Mouse (Mus musculus) embryonic facial prominence, embryonic 13.5 days (tissue): ENCODE data around the gene Farp2. TPM values are rescaled to one million over a fixed set of nuclear protein-coding genes. Genes with fewer than 3 reads are reported as not detected.
"Not testable (repeated sequence)": the region's sequence is repeated elsewhere in the genome, so short reads cannot be mapped to it uniquely, and the experiment has no call there.

ENCODE experiments used
- ATAC-seq: fragments of 200-750 bp; cut with Nextera tagmentation; 2 replicates; pipeline ENCODE4 v1.8.0; 2017; ENCODE audit warnings: low read depth; ENCODE audit not compliant: insufficient number of reproducible peaks, insufficient read depth, low FRiP score, low TSS enrichment
- H3K27ac ChIP-seq: fragments of 300-500 bp; sonication (generic); 2 replicates; pipeline ENCODE4 v1.5.1; 2015; ENCODE audit warnings: moderate library complexity, mild to moderate bottlenecking, inconsistent platforms
- H3K27me3 ChIP-seq: fragments of 300-500 bp; sonication (generic); 2 replicates; pipeline ENCODE4 v1.6.1; 2015; ENCODE audit warnings: mild to moderate bottlenecking, inconsistent platforms
- H3K36me3 ChIP-seq: fragments of 300-500 bp; sonication (generic); 2 replicates; pipeline ENCODE4 v1.6.1; 2015; ENCODE audit warnings: mild to moderate bottlenecking, inconsistent platforms
- H3K4me1 ChIP-seq: fragments of 300-500 bp; sonication (generic); 2 replicates; pipeline ENCODE4 v1.6.1; 2015; ENCODE audit warnings: inconsistent platforms
- H3K4me2 ChIP-seq: fragments of 300-500 bp; sonication (generic); 2 replicates; pipeline ENCODE4 v1.6.1; 2015; ENCODE audit warnings: moderate library complexity, mild to moderate bottlenecking, inconsistent platforms
- H3K4me3 ChIP-seq: fragments of 300-500 bp; sonication (generic); 2 replicates; pipeline ENCODE4 v1.5.1; 2015; ENCODE audit warnings: mild to moderate bottlenecking, inconsistent platforms
- H3K9ac ChIP-seq: fragments of 300-500 bp; sonication (generic); 2 replicates; pipeline ENCODE4 v1.6.1; 2015; ENCODE audit warnings: mild to moderate bottlenecking, inconsistent platforms
- H3K9me3 ChIP-seq: fragments of 300-500 bp; sonication (generic); 2 replicates; pipeline ENCODE4 v1.6.1; 2016; ENCODE audit warnings: inconsistent platforms
- WGBS: fragments of 180-500 bp; shearing (Covaris S2); methylation state at CpG from one replicate; pipeline ENCODE4 v1.1.7; 2015; ENCODE audit warnings: mixed read lengths; 5-methylcytosine and 5-hydroxymethylcytosine counted together
- polyA plus RNA-seq: library from polyadenylated mRNA; unstranded; fragments of >200 nt; fragmentation: Nextera tagmentation; extraction: Ambion mirVana; gene quantifications from 2 replicates; pipeline ENCODE4 v1.2.1, GENCODE M21; 2015

The Farp2 gene
- polyA plus RNA-seq, 1 experiment from 2014 or later: 10.5 TPM

DNA sequence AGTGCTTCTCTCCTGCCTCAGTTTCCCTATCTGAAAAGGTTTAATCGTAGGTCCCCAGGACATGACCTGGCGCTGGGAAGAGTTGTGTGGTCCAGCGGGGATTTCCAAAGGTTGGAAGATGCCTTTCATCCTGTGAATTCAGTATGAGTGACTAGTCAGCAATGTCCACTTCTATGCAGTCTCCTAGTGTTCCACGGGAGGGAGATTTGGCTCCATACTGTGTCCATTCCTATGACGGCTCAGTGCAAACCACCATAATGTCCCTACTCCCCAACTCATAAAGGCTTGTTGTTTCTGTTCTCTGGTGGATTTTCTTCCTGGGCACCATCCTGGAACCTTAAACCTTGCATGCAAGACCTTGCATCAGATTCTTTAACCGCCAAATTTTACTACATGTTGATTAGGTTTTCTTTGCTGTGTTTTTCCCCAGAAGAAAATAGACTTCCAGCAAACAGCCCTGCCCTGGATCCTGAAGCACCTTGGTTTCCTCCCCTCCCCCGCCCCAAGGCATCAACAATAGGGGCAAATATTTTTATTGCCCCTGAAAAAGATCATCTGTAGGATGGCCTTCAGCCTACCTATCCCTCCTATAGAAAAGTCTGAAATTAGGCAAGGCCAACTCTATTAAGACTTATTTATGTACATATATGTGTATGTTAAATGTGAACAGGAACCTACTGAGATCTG lies 124.5 kb downstream of the Farp2 start:
- WGBS: 31% methylated on average over 7 of the region's 7 CpGs
- peak overlapping the region; percentile 82 for H3K27ac ChIP-seq
- ATAC-seq: no peak

DNA sequence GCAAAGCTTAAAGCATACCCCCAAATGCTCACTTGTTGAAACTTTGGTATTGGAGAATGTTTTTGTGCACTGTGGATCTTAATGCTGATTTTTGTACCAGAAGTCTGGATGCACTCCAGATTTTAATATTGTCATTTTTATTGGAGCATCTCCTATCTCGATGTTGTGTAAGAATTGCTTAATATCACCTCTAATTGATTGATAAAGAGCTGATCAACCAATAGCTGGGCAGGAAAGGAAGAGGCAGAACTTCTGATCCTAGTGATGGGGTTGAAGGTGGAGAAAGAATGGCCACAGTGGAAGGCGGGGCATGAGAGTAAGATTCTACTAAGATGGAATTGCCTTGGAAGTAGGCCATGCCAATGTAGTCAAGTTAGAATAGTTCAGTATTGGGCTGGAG lies 130.1 kb downstream of the Farp2 start:
- no peaks in the 10 kb centered on the region for H3K36me3 ChIP-seq
- H3K4me1 ChIP-seq: no peaks in the 10 kb centered on the region
- H3K4me3 ChIP-seq: no peak overlapping the region
- H3K27me3 ChIP-seq: no peaks in the 10 kb centered on the region
- no peak for ATAC-seq
- H3K9me3 ChIP-seq: no peaks in the 10 kb centered on the region
- no peak overlapping the region for H3K27ac ChIP-seq
- 92% methylated on average over 2 of the region's 2 CpGs for WGBS
- no peak overlapping the region for H3K4me2 ChIP-seq
- no peak overlapping the region for H3K9ac ChIP-seq

More for the DNA sequence above, 124.5 kb downstream of the Farp2 start:
- H3K4me3 ChIP-seq: peak overlapping the region; percentile 94
- peak overlapping the region; percentile 68 for H3K9ac ChIP-seq
- H3K27me3 ChIP-seq: no peaks in the 10 kb centered on the region
- H3K4me1 ChIP-seq: peaks cover 17% of the 10 kb centered on the region
- peak overlapping the region; percentile 88 for H3K4me2 ChIP-seq
- no peaks in the 10 kb centered on the region for H3K9me3 ChIP-seq
- H3K36me3 ChIP-seq: peaks cover 8% of the 10 kb centered on the region; the same call in 1 of the 2 replicates

DNA sequence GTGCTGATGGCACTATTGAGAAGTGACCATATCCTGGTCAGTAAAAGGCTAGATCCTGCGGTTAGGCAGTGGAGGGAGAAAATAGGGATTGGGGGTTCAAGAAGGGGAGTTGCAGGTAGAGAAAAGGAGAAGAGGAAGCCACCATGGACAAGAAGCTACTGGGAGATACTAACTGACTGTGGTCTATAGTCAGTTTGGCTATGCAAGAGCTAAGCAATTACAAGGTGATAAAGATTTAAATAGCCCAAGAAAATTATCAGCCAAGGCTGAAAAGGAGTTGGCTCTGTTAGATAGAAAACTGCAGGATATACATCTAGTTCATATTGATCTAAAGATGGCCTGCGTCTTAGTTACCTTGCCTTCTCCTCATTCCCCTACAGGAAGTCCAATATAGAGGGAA lies 130.8 kb downstream of the Farp2 start:
- 84% methylated on average over 2 of the region's 2 CpGs for WGBS
- ATAC-seq: no peak

DNA sequence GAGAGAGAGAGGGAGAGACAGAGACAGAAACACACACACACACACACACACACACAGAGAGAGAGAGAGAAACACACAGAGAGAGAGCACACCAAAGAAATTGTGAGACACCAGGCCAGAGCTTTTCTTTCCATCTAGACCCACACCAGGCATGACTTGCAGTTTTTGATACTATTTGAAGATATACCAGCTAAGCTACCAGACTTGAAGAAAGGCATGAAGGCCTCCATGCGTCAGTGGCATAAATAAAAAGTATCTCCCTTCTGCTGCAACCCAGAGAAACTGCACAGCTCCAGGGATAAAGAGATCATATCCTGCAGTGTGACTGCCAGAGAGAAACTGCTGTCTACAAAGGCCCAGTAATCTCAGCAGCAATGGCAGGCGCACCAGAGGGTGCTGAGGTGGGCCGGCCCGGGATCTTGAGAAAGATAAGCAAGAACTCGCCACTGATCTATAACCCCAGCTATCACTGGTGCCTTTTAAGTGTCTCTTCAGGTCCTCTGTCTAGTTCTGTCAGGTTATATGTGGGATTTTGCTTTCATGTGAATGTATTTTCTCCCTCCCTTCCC lies 137.8 kb downstream of the Farp2 start:
- Histone ChIP-seq H3K36me3 (no peaks in the 10 kb centered on the region), H3K9me3 (peaks cover 3% of the 10 kb centered on the region; the same call in 1 of the 2 replicates), H3K4me1 (0 out of 2 replicates have a peak, but pooled peaks cover 3% of the 10 kb centered on the region), H3K4me3 (no peak overlapping the region), H3K27me3 (no peaks in the 10 kb centered on the region), H3K9ac (no peak overlapping the region), H3K27ac (no peak overlapping the region), H3K4me2 (no peak overlapping the region)
- WGBS: 78% methylated on average over 5 of the region's 5 CpGs
- no peak for ATAC-seq

More for the DNA sequence above, 130.8 kb downstream of the Farp2 start:
- H3K27me3 ChIP-seq: no peaks in the 10 kb centered on the region
- no peaks in the 10 kb centered on the region for H3K36me3 ChIP-seq
- H3K9ac ChIP-seq: no peak overlapping the region
- no peak overlapping the region for H3K4me2 ChIP-seq
- H3K4me1 ChIP-seq: no peaks in the 10 kb centered on the region
- H3K4me3 ChIP-seq: no peak overlapping the region
- H3K9me3 ChIP-seq: no peaks in the 10 kb centered on the region
- H3K27ac ChIP-seq: no peak overlapping the region

DNA sequence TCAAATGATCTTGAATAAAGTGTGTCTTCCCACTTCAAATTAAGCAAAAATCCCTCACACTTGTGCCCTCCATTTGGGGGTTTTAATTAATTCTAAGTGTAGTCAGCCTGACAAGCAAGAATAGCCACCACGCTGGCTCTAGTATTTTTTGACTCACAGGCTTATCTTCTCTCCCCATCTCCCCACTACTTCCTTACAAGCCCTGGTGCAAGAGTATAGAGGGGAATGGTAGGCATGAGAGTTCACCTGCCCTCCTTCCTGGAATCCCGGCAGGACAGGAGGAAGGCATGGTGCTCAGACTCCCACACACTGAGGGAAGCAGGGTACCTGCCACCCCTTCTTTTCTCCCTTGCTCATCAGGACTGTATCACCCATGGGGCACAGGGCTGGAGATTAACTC lies 142.4 kb downstream of the Farp2 start:
- Histone ChIP-seq H3K9me3 (peaks cover 3% of the 10 kb centered on the region; the same call in 1 of the 2 replicates), H3K4me1 (peaks cover 14% of the 10 kb centered on the region; the same call in 1 of the 2 replicates), H3K9ac (no peak overlapping the region), H3K27me3 (no peaks in the 10 kb centered on the region), H3K4me3 (no peak overlapping the region), H3K27ac (no peak overlapping the region), H3K4me2 (no peak overlapping the region), H3K36me3 (no peaks in the 10 kb centered on the region)
- no peak for ATAC-seq
- 35% methylated on average over 2 of the region's 2 CpGs for WGBS

DNA sequence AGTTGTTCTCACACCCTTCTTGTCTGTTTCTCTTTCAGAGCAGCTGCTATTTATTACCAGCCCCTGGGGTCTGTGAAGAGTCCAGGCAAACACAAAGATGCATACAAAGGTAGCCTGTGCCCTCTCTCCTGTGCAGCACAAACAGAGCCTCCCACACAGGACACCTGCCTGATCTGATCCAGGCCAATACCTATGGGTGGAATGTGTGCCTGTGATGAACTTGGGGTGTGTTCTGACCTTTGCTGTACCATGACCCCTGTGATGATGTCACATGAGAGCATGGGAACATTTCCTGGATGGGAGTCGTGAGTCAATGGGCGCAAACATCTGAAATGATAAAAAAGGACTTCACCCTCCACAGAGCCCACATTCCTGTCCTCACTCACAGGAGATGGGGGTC lies 142.9 kb downstream of the Farp2 start:
- WGBS: 61% methylated on average over 2 of the region's 2 CpGs
- Histone ChIP-seq H3K4me2 (no peak overlapping the region), H3K4me1 (peaks cover 19% of the 10 kb centered on the region; the same call in 1 of the 2 replicates), H3K36me3 (no peaks in the 10 kb centered on the region), H3K9ac (no peak overlapping the region), H3K27ac (no peak overlapping the region), H3K9me3 (peaks cover 3% of the 10 kb centered on the region; the same call in 1 of the 2 replicates), H3K4me3 (no peak overlapping the region), H3K27me3 (no peaks in the 10 kb centered on the region)
- ATAC-seq: no peak

DNA sequence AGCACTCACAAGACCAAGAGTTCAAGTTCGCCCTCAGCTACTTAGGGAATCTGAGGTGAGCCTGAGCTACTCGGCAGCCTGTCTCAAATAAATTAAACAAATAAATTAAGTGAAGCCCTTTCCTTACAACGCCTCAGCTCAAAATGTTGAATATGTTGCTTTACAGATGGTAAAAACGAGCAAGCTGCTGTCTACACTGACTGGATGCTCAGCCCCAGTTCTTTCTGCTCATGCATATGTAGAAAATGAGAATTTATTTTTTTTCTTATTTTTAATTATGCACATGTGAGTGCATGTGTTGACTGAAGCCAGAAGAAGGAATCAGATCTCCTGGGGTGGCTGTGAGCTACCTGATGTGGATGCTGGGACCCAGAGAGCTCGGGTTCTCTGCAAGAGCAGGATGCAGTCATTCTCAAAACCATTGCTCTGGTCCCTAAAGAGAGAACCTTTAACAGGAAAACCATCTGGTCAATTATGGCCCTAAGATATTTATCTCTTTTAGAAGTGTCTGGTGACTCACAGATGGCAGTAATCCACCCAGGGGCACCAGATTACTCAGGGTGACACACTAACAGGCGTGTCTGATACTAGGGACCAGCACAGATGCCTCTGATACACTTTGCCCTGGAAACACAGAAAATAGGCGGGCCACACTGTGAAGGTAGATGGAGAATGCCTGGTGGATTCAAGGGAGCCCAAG lies 144.6 kb downstream of the Farp2 start:
- Histone ChIP-seq H3K27me3 (no peaks in the 10 kb centered on the region), H3K36me3 (no peaks in the 10 kb centered on the region), H3K27ac (no peak overlapping the region), H3K4me3 (no peak overlapping the region), H3K9me3 (peaks cover 3% of the 10 kb centered on the region; the same call in 1 of the 2 replicates), H3K9ac (no peak overlapping the region), H3K4me1 (peaks cover 23% of the 10 kb centered on the region; the same call in 1 of the 2 replicates), H3K4me2 (no peak overlapping the region)
- ATAC-seq: no peak
- 59% methylated on average over 7 of the region's 7 CpGs for WGBS

DNA sequence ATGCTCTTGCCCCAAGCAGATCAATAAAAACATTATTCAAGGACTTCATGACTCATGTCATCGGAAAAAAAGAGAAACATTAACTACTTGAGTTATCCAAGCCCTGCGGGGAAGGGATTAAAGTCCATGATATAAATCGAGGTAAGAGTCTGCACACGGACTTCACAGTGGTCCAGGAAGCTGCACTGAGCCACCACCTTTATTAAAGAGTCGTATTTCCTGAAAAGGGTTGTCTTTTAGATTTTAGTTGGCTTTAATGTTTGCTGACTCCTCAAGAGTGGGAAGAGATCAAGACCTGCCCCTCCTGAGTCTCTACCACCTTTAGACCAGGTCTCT lies 145.1 kb downstream of the Farp2 start:
- H3K27me3 ChIP-seq: no peaks in the 10 kb centered on the region
- no peak overlapping the region for H3K4me2 ChIP-seq
- H3K9ac ChIP-seq: no peak overlapping the region
- H3K9me3 ChIP-seq: 0 out of 2 replicates have a peak, but pooled peaks cover under 1% of the 10 kb centered on the region
- 72% methylated on average over 5 of the region's 5 CpGs for WGBS
- ATAC-seq: no peak
- no peak overlapping the region for H3K27ac ChIP-seq
- no peaks in the 10 kb centered on the region for H3K36me3 ChIP-seq
- no peak overlapping the region for H3K4me3 ChIP-seq
- peaks cover 23% of the 10 kb centered on the region; the same call in 1 of the 2 replicates for H3K4me1 ChIP-seq

DNA sequence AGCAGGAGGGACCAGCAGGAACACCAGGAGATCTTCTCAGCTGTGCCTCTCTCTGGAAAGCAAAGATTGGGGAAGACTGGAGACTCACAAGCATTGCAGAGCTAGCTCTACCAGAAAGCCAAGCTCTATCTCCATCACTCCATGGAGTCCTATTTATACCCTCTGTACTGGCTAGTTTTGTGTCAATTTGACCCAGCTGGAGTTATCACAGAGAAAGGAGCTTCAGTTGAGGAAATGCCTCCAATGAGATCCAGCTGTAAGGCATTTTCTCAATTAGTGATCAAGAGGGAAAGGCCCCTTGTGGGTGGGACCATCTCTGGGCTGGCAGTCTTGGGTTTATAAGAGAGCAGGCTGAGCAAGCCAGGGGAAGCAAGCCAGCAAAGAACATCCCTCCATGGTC lies 146.7 kb downstream of the Farp2 start, which contains the start of gene Stk25:
TSS of gene Stk25 (minus strand) at position 101 of the 400 bp plus-strand sequence.
- not testable (repeated sequence) for ATAC-seq, H3K4me3 ChIP-seq, H3K27me3 ChIP-seq, H3K9me3 ChIP-seq, H3K36me3 ChIP-seq, H3K4me2 ChIP-seq, H3K9ac ChIP-seq
- H3K4me1 ChIP-seq: peaks cover 23% of the 10 kb centered on the region; the same call in 1 of the 2 replicates
- peak within 1 kb of the TSS; percentile 29 for H3K27ac ChIP-seq

DNA sequence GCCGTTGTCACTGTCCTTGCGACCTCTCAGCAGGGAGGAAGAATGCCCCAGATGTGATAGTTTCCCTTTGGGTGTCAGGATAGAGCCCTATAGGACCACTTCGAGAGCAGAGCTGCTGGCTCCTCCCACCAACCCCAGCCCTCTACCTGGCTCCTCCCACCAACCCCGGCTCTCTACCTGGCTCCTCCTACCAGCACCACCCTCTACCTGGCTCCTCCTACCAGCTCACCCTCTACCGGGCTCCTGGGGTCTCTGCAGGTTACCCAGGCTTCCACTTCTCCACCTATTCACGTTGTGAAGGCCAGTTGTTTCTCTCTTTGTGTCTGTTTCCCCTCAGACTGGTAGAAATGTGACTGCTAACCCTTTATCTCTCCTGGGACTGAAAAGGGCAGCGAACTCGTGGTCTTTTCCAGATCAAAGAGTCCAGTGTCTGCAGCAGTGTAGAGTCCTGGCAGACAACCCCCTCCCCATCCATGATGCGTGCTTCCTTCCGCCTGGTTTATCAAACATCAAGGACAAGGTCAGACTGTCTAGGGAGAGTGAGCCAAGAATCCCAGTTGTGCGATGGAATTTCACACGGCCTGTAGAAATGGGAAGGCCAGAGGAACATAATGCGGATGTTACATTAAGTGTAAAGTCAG lies 156.0 kb downstream of the Farp2 start:
- Histone ChIP-seq H3K4me3 (no peak overlapping the region), H3K36me3 (no peaks in the 10 kb centered on the region), H3K27me3 (no peaks in the 10 kb centered on the region), H3K4me1 (peaks cover 13% of the 10 kb centered on the region), H3K9ac (no peak overlapping the region), H3K9me3 (no peaks in the 10 kb centered on the region), H3K27ac (no peak overlapping the region), H3K4me2 (no peak overlapping the region)
- WGBS: 29% methylated on average over 13 of the region's 13 CpGs
- ATAC-seq: peak; percentile 40; the same call in 1 of the 2 replicates

DNA sequence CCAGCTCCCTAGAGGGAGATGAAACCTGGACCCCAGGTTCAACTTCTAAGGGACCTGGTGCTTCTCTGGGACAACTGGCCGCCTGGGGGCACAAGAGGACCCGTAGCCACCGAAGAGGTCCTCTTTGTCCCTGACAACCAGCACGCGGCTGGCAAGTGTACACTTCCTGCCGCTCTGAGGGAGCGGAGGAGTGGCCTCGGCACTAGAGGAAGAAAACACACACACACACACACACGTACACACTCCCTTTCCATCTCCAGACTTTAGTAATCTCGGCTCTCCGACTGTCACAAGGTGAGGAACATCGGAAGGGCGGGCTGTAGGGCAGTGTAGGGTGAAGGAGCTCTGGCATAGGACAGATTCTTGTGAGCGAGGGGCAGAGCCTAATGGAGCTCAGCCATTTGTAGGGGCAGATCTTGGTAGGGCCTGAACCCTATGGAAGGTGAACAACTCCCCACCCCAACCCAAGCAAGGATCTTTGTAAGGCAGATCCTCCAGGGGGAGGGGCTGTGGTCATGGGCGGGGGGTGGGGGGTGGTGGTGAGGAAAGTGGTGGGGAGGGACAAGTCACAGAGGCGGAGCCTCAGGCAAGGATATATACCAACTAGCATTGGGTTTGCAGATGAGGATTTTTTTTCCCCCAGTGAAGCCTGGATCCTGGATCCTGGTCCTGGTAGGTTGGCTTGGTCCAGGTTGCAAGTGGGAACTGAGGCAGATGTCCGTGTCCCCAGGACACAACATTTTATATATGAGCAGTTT lies 157.1 kb downstream of the Farp2 start:
- Histone ChIP-seq H3K9ac (peak overlapping the region; percentile 62), H3K36me3 (no peaks in the 10 kb centered on the region), H3K4me2 (peak overlapping the region; percentile 62), H3K27ac (peak overlapping the region; percentile 13; the same call in 1 of the 2 replicates), H3K27me3 (no peaks in the 10 kb centered on the region), H3K9me3 (no peaks in the 10 kb centered on the region), H3K4me3 (peak overlapping the region; percentile 36), H3K4me1 (peaks cover 13% of the 10 kb centered on the region)
- ATAC-seq: peak; percentile 63; the same call in 1 of the 2 replicates
- 15% methylated on average over 17 of the region's 17 CpGs for WGBS
